Mouse (Mus musculus): Measurements from ENCODE around the gene Olfr603.
"Not testable (repeated sequence)": the region's sequence is repeated elsewhere in the genome, so short reads cannot be mapped to it uniquely, and the experiment has no call there.

Olfr603 gene

DNA sequence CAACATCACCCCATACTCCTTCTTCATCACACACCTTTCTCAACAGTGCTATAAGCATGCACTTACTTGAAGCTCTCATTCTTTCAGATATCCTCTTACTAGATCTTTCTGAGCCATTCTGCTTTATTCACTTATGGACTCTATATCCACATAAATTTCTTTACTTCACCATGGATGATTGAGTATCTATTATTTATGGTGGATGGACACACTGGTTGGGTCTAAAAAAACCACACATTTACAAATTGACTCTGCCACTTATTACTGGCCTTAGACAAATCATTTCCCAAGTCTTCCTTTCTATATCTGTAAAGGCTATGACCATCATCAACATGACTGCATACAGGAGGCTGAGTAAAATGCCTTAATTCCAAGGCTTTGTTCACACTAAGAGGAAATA, at the start of gene Olfr603:
Olfr603 (minus strand) TSS at position 101 of the 400 bp plus-strand sequence.
- DNase-seq: no peak

DNA sequence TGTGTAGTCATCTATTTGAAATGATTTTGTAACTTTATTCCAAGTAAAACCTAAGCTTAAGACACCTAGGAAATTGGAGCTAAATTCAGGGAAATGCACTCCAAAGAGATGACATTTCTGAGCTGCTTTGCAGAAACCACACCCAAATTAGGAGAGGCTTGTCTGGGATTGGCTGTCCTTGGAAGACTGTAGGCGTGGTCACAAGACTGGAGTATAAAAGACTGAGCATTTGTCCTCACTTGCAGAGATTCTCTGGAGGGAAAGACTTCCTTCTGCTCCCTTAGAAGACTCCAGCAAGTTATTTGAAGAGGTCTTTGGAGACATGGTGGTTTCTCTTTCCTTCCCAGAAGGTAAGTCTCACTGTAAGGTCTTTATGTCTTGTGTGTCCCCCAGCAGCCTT, 28.8 kb upstream of the Olfr603 start, which contains the start of gene Usp17lc:
Usp17lc (plus strand) TSS at position 301 of the 400 bp plus-strand sequence.
- not testable (repeated sequence) for DNase-seq

DNA sequence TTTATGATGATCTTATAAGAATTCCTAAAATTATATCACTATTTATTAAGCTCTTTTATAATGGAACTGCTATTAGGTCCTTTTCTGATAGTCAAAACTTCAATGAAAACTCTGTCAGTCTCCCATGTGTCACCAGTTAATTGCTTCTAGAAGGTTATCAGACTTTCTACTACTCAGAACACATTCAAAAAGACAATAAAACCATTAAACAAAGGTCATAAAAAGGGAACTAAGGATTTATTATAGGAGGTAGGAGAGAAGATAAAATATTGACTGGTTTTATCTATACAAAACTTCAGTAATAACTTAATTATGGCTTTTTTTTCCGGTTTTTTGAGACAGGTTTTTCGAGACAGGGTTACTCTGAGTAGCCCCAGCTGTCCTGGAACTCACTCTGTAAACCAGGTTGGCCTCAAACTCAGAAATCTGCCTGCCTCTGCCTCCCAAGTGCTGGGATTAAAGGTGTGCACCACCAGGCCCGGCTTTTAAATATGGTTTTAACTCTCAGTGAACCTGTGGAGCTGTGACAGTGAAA, 20.6 kb upstream of the Olfr603 start:
- DNase-seq: not testable (repeated sequence)

DNA sequence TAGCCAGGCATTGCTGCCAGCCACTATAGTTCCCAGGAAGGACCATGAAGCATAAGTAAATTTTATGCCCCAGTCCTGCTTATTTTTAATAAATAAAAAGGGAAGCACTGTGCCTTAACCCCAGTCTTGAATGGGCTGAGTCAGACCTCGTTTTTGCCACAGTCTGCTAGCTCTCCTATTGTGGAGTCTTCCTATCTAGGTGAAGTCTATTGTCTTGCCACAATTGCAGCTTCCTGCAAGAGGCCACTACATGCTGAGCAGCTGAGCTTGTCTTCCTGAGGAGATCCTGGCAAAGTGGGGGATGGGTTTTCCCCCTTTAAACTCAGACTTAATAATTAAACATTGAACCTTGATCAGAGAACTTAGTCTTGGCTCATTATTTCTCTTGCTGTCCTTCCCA, 13.0 kb upstream of the Olfr603 start:
- no peak for DNase-seq

DNA sequence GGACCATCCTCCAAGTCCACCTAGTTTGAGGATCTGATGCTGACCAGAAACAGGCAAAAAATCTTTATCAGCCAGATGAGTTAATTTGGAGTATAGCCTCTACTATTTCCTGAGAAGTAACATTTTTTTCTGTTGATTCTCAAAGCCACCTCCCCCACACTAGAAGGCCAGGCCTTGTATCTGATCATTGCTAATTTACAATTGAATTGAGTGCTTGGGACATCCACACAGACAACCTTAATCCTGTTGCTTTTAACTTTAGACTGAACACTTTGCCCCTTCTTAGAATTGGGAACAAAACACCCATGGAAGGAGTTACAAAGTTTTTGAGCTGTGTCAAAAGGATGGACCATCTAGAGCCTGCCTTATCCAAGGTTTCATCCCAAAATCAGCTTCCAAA, 11.8 kb upstream of the Olfr603 start:
- no peak for DNase-seq

DNA sequence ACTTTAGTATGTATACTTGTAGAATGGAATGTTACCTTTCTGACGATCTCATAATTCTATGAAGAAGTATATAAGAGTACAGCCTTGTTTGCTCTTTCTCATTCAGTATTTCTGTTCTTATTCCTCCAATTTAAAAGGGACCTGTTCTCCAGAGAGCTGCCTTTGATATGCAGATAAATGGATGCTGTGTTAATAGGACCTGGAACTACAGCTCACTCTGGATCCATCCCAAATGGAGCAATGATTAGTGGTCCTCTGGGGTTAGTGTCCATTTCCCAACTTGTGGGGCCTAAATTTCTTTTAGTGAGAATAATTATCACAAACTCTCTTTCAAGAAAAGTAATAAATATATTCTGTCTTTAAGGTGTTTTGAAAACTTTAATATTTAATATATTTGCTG, 23.4 kb downstream of the Olfr603 start, which contains the start of gene Olfr601:
Olfr601 (minus strand) TSS at position 101 of the 400 bp plus-strand sequence.
- DNase-seq: no peak

DNA sequence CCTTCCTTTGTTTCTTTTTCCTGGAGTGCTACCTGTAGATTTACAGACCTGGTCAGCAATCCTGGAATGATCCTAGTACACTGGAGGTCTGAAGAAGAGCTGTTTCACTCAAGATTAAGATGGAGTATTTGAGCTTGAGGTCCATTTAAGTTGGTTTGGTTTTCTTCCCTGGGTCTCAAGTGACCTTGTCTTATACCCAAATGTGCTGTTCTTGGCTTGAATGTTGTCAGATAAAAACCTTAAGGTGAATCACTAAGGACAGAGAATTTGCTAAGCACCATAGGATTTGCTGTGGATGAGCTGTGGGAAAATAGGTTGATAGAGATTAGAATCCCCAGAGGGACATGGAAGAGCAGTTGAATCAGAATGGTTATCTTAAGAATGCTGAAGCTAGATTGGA, 36.4 kb downstream of the Olfr603 start, which contains the start of gene Olfr600:
Olfr600 (minus strand) TSS at position 101 of the 400 bp plus-strand sequence.
- no peak for DNase-seq

DNA sequence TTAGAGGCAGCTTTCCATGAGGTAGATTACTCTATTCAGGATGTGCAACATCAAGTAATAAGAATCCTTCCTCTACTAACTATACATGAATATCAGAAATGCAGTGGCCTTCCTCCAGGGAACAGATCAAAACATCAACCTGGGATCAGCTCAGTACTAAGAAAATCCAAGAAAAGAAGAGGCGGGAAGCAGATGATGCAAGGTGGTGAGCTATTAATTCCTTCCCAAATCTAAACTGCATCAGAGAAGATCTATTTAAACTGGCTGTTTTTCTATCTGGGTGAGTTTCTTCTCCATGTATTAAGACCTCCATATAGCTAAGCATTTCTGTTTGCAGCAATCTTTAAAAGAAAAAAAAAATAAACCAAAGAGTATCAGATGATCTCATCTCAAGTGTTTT, 50.4 kb downstream of the Olfr603 start, which contains the start of gene Olfr599:
Olfr599 (plus strand) TSS at position 301 of the 400 bp plus-strand sequence.
- no peak for DNase-seq

All from kidney, adult 18-20 months (tissue).